Mouse (Mus musculus): ENCODE measurements around the gene Ptgfrn.

Gene Ptgfrn

DNA sequence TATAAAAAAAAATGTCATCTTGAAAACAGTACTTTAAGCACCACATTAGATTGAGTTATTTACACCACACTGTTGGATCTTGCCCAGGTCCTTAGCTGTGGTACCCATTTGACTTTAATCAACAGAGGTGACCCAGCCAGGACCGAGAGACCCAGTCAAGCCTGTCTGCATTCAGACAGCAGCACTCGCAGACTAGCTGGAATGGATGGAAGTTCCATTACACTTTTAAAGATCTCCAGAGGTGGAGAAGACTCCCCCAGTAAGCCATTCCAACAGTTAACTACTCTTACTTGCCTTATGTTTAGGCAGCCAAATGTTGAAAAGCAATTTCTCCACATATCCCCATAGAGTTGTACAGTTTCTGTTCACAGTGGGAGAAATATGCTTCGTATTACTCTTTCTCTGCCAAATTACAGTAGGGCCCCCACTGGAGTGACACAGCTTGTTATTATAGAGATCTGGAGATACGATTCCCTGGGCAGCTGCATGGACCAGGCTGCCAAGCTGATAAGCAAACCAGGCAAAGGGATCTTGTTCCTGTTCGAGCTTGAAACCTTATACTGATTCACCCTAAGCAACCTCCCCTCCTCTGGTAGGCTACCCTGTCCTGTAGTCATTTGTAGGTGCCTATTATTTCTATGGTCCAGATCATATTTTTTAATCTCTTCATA, 102.8 kb downstream of the Ptgfrn start:
- no peak for DNase-seq (ENCODE audit: low read depth, low spot score)

DNA sequence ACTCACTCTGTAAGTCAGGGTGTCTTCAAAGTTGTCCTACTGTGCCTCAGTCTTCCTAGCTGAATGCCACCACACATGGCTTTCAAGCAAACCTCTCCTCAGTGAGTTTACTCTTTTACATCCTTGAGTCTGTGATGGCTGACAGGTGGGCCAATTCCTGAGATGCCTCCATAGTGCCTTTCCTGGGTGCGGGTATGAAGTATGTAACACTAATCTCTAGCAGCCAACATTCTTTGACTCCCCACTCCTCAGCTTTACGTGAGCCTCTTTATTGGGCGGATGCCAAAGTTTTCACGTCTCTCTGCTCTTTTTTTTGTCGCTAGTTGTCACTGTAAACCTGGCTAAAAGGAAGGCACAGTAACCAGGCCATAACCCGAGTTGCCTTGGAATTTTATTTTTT, 104.7 kb downstream of the Ptgfrn start:
- DNase-seq (ENCODE audit: low read depth, low spot score): no peak

GRCm38 (mm10) chr3:101003575-101004356, 106.3 kb downstream of the Ptgfrn start:
- DNase-seq (ENCODE audit: low read depth, low spot score): no peak

DNA sequence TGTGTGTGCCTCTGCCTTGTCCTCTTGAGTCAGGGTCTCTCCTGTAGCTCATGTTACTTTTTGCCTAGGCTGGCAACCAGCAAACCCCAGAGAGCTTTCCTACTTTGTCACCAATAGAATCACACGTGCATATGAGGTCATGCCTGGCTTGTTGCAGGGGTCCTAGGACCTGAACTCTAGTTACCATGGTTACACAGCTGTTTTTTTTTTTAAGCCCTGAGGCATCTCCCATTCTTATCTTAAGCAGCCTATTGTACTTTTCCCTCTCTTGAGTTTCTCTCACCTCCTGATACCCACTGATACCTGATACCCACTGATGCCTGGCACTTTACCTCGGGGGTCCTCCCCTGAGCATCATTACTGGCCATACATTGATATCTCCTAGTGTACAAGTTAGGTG, 110.3 kb downstream of the Ptgfrn start:
- DNase-seq (ENCODE audit: low read depth, low spot score): no peak

GRCm38 (mm10) chr3:100998904-100999340, 111.2 kb downstream of the Ptgfrn start:
- DNase-seq (ENCODE audit: low read depth, low spot score): peak; percentile 86

DNA sequence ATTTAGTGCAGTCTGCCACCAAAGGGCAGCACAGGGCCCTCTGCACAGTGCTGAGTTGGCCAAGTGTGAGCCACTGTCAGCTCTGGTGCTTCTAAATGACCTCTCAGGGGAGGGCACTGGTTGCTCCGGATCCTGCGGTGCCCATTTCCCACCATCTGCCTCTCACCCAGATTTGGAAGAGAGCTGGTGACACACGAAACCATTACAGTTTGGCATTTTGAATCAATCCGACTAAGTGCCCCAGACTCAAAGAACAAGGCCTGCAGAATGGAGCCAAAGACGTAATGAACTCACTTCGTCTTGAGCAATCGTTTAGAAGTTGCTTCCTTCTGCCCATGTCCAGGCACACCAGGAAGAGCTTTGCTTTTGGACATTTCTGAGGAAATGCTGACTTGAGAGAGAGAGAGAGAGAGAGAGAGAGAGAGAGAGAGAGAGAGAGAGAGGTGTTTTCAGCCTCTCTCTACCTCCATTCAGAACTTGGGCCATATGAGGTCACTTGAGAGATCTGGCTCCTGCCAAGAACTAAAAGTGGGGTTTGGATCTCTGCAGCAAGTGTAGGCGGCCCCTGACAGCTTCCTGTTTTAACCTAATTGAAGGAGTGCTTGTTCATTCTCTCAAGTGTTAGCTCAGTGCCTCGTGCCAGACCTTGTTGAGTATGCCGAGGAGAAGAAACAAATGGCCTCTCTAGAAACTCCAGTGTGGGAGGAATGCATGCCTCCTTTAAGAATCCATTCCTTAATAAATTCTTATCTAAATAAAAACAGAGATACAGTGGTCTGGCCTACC, 112.1 kb downstream of the Ptgfrn start:
- no peak for DNase-seq (ENCODE audit: low read depth, low spot score)

DNA sequence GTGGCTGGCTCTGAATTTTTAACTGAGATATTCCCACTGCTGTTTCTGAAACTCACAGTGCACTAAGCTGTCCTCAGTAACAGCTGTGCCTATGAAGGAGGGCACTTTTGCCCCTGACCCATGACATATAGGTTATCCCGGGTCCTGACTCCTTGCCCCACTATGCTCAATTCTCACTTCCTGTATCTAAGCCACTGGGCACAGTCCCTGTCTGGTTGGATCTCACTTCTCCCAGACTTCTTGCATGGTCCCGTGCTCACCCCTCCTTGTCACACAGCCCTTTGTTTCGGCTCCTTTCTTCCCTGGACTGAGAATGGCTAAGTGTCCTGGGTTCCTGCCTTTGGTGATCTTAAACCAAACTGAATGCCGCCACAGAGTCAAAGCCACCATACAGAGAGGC, 115.8 kb downstream of the Ptgfrn start:
- no peak for DNase-seq (ENCODE audit: low read depth, low spot score)

GRCm38 (mm10) chr3:100993718-100994117, 116.4 kb downstream of the Ptgfrn start:
- DNase-seq (ENCODE audit: low read depth, low spot score): peak; percentile 22

GRCm38 (mm10) chr3:100993158-100993557, 116.9 kb downstream of the Ptgfrn start:
- DNase-seq (ENCODE audit: low read depth, low spot score): no peak
